Mouse (Mus musculus): ENCODE measurements around the gene Xntrpc. TPM values are rescaled to one million over a fixed set of nuclear protein-coding genes. Genes with fewer than 3 reads are reported as not detected.
"Not testable (repeated sequence)": the region's sequence is repeated elsewhere in the genome, so short reads cannot be mapped to it uniquely, and the experiment has no call there.

Gene Xntrpc
- polyA plus RNA-seq, 1 experiment from 2014 or later, result 1.6 TPM

GRCm38 (mm10) chr7:102037318-102037717 is 28.2 kb upstream of the Xntrpc start:
- H3K4me2 ChIP-seq, result no peak overlapping the region
- no peak overlapping the region for H3K4me3 ChIP-seq
- H3K27ac ChIP-seq, result no peak overlapping the region
- no peak for ATAC-seq (ENCODE audit: insufficient number of reproducible peaks, insufficient read depth, low FRiP score, low TSS enrichment, low read depth)
- H3K36me3 ChIP-seq, result peaks cover 95% of the 10 kb centered on the region
- no peaks in the 10 kb centered on the region for H3K9me3 ChIP-seq
- WGBS, result 91% methylated on average over 3 of the region's 3 CpGs
- no peak overlapping the region for H3K9ac ChIP-seq
- no peaks in the 10 kb centered on the region for H3K4me1 ChIP-seq
- H3K27me3 ChIP-seq, result no peaks in the 10 kb centered on the region

GRCm38 (mm10) chr7:102042314-102042713 is 23.2 kb upstream of the Xntrpc start:
- H3K36me3 ChIP-seq, result peaks cover 50% of the 10 kb centered on the region
- ATAC-seq (ENCODE audit: insufficient number of reproducible peaks, insufficient read depth, low FRiP score, low TSS enrichment, low read depth), result no peak

GRCm38 (mm10) chr7:102048524-102048923 is 17.0 kb upstream of the Xntrpc start:
- H3K4me3 ChIP-seq; H3K4me1 ChIP-seq; H3K9ac ChIP-seq; H3K27me3 ChIP-seq; H3K9me3 ChIP-seq; H3K4me2 ChIP-seq; ATAC-seq (ENCODE audit: insufficient number of reproducible peaks, insufficient read depth, low FRiP score, low TSS enrichment, low read depth); H3K27ac ChIP-seq: not testable (repeated sequence)
- peaks cover 27% of the 10 kb centered on the region for H3K36me3 ChIP-seq

More at GRCm38 (mm10) chr7:102042314-102042713, 23.2 kb upstream of the Xntrpc start:
- Histone ChIP-seq H3K27ac (no peak overlapping the region), H3K9me3 (no peaks in the 10 kb centered on the region), H3K9ac (no peak overlapping the region), H3K4me1 (no peaks in the 10 kb centered on the region), H3K27me3 (no peaks in the 10 kb centered on the region), H3K4me3 (no peak overlapping the region), H3K4me2 (no peak overlapping the region)
- 73% methylated on average over 2 of the region's 2 CpGs for WGBS

- Histone ChIP-seq H3K27me3 (no peaks in the 10 kb centered on the region), H3K9ac (no peak overlapping the region), H3K4me2 (no peak overlapping the region), H3K4me3 (no peak overlapping the region), H3K4me1 (peaks cover 14% of the 10 kb centered on the region), H3K9me3 (no peaks in the 10 kb centered on the region), H3K27ac (no peak overlapping the region), H3K36me3 (peaks cover 37% of the 10 kb centered on the region)
- no peak for ATAC-seq (ENCODE audit: insufficient number of reproducible peaks, insufficient read depth, low FRiP score, low TSS enrichment, low read depth)
- WGBS, result 93% methylated on average over 3 of the region's 3 CpGs
Measured at GRCm38 (mm10) chr7:102061353-102061752, 4.2 kb upstream of the Xntrpc start.

- Histone ChIP-seq H3K36me3 (peaks cover 29% of the 10 kb centered on the region), H3K27ac (no peak overlapping the region), H3K9ac (no peak overlapping the region), H3K4me1 (peaks cover 20% of the 10 kb centered on the region), H3K27me3 (no peaks in the 10 kb centered on the region), H3K4me3 (no peak overlapping the region), H3K4me2 (no peak overlapping the region), H3K9me3 (no peaks in the 10 kb centered on the region)
- no peak for ATAC-seq (ENCODE audit: insufficient number of reproducible peaks, insufficient read depth, low FRiP score, low TSS enrichment, low read depth)
- WGBS, result 95% methylated on average over 1 of the region's 1 CpGs
Measured at GRCm38 (mm10) chr7:102062203-102062602, 3.3 kb upstream of the Xntrpc start.

GRCm38 (mm10) chr7:102063891-102064290 is 1.6 kb upstream of the Xntrpc start:
- Histone ChIP-seq H3K4me3 (peak overlapping the region; percentile 74), H3K9me3 (no peaks in the 10 kb centered on the region), H3K9ac (no peak overlapping the region; the same call in 1 of the 2 replicates), H3K4me1 (peaks cover 23% of the 10 kb centered on the region), H3K36me3 (peaks cover 22% of the 10 kb centered on the region), H3K27ac (no peak overlapping the region), H3K27me3 (no peaks in the 10 kb centered on the region), H3K4me2 (peak overlapping the region; percentile 77)
- no peak for ATAC-seq (ENCODE audit: insufficient number of reproducible peaks, insufficient read depth, low FRiP score, low TSS enrichment, low read depth)
- 80% methylated on average over 9 of the region's 9 CpGs for WGBS

GRCm38 (mm10) chr7:102064655-102065045 is 863 bp upstream of the Xntrpc start:
- Histone ChIP-seq H3K36me3 (peaks cover 15% of the 10 kb centered on the region), H3K4me1 (peaks cover 23% of the 10 kb centered on the region), H3K4me3 (peak overlapping the region; percentile 74), H3K9me3 (no peaks in the 10 kb centered on the region), H3K27me3 (no peaks in the 10 kb centered on the region), H3K27ac (peak overlapping the region; percentile 88), H3K4me2 (peak overlapping the region; percentile 77), H3K9ac (peak overlapping the region; percentile 81)
- under 1% methylated on average over 9 of the region's 9 CpGs for WGBS
- no peak for ATAC-seq (ENCODE audit: insufficient number of reproducible peaks, insufficient read depth, low FRiP score, low TSS enrichment, low read depth)

GRCm38 (mm10) chr7:102066363-102066762 is 850 bp downstream of the Xntrpc start:
- Histone ChIP-seq H3K27me3 (no peaks in the 10 kb centered on the region), H3K9ac (peak overlapping the region; percentile 81), H3K9me3 (no peaks in the 10 kb centered on the region), H3K36me3 (peaks cover 19% of the 10 kb centered on the region), H3K4me3 (peak overlapping the region; percentile 74), H3K27ac (peak overlapping the region; percentile 88), H3K4me2 (peak overlapping the region; percentile 77), H3K4me1 (peaks cover 23% of the 10 kb centered on the region)
- WGBS, result 74% methylated on average over 6 of the region's 6 CpGs
- ATAC-seq (ENCODE audit: insufficient number of reproducible peaks, insufficient read depth, low FRiP score, low TSS enrichment, low read depth), result no peak

- no peak overlapping the region for H3K9ac ChIP-seq
- H3K27ac ChIP-seq, result no peak overlapping the region
- no peaks in the 10 kb centered on the region for H3K9me3 ChIP-seq
- no peak overlapping the region for H3K4me2 ChIP-seq
- no peaks in the 10 kb centered on the region for H3K27me3 ChIP-seq
- no peak for ATAC-seq (ENCODE audit: insufficient number of reproducible peaks, insufficient read depth, low FRiP score, low TSS enrichment, low read depth)
- H3K4me3 ChIP-seq, result no peak overlapping the region
- peaks cover 91% of the 10 kb centered on the region for H3K36me3 ChIP-seq
- H3K4me1 ChIP-seq, result no peaks in the 10 kb centered on the region
- WGBS, result 78% methylated on average over 7 of the region's 7 CpGs
Measured at GRCm38 (mm10) chr7:102076714-102077296, 11.3 kb downstream of the Xntrpc start.

- Histone ChIP-seq H3K27me3 (no peaks in the 10 kb centered on the region), H3K9me3 (no peaks in the 10 kb centered on the region), H3K4me2 (no peak overlapping the region), H3K36me3 (peaks cover 91% of the 10 kb centered on the region), H3K4me3 (no peak overlapping the region), H3K9ac (no peak overlapping the region), H3K27ac (no peak overlapping the region), H3K4me1 (no peaks in the 10 kb centered on the region)
- 77% methylated on average over 7 of the region's 7 CpGs for WGBS
- ATAC-seq (ENCODE audit: insufficient number of reproducible peaks, insufficient read depth, low FRiP score, low TSS enrichment, low read depth), result no peak
Measured at GRCm38 (mm10) chr7:102078517-102078916, 13.0 kb downstream of the Xntrpc start.

- Histone ChIP-seq H3K36me3 (peaks cover 91% of the 10 kb centered on the region), H3K9ac (no peak overlapping the region), H3K4me2 (no peak overlapping the region), H3K4me3 (no peak overlapping the region), H3K27me3 (no peaks in the 10 kb centered on the region), H3K4me1 (no peaks in the 10 kb centered on the region), H3K9me3 (no peaks in the 10 kb centered on the region), H3K27ac (no peak overlapping the region)
- WGBS, result 88% methylated on average over 8 of the region's 8 CpGs
- ATAC-seq (ENCODE audit: insufficient number of reproducible peaks, insufficient read depth, low FRiP score, low TSS enrichment, low read depth), result no peak
Measured at GRCm38 (mm10) chr7:102080311-102080710, 14.8 kb downstream of the Xntrpc start.

- 94% methylated on average over 5 of the region's 5 CpGs for WGBS
- Histone ChIP-seq H3K27ac (no peak overlapping the region), H3K27me3 (no peaks in the 10 kb centered on the region), H3K4me2 (no peak overlapping the region), H3K36me3 (peaks cover 85% of the 10 kb centered on the region), H3K9ac (no peak overlapping the region), H3K4me1 (no peaks in the 10 kb centered on the region), H3K4me3 (no peak overlapping the region), H3K9me3 (no peaks in the 10 kb centered on the region)
- no peak for ATAC-seq (ENCODE audit: insufficient number of reproducible peaks, insufficient read depth, low FRiP score, low TSS enrichment, low read depth)
Measured at GRCm38 (mm10) chr7:102081784-102082183, 16.3 kb downstream of the Xntrpc start.

Measured in embryonic facial prominence, embryonic 13.5 days (tissue).